Mouse (Mus musculus): Measurements from ENCODE around the gene Zfp809.

Gene Zfp809

GRCm38 (mm10) chr9:22225581-22226388 lies at the start of gene Zfp809:
Gene Zfp809, plus strand, starts transcription at chr9:22225714.
- TF ChIP-seq GATA4 (IDR thresholded peaks at IDR 0.05; ENCODE audit: insufficient replicate concordance, low read length), result peak; percentile 50; the same call in 1 of the 2 replicates

GRCm38 (mm10) chr9:22188025-22188611 lies 37.4 kb upstream of the Zfp809 start, which contains the start of gene Zfp872:
Gene Zfp872, plus strand, starts transcription at chr9:22188090.
- TF ChIP-seq GATA4 (IDR thresholded peaks at IDR 0.05; ENCODE audit: insufficient replicate concordance, low read length), result no peak

GRCm38 (mm10) chr9:22196412-22196811 lies 29.1 kb upstream of the Zfp809 start:
- peak; percentile 98 for TF ChIP-seq GATA4 (IDR thresholded peaks at IDR 0.05; ENCODE audit: insufficient replicate concordance, low read length)

- TF ChIP-seq GATA4 (IDR thresholded peaks at IDR 0.05; ENCODE audit: insufficient replicate concordance, low read length), result peak; percentile 70; the same call in 1 of the 2 replicates
These were observed 11.7 kb upstream of the Zfp809 start for GRCm38 (mm10) chr9:22213785-22214194.

- no peak for TF ChIP-seq GATA4 (IDR thresholded peaks at IDR 0.05; ENCODE audit: insufficient replicate concordance, low read length)
These were observed 11.0 kb upstream of the Zfp809 start for GRCm38 (mm10) chr9:22214549-22214948.

- no peak for TF ChIP-seq GATA4 (IDR thresholded peaks at IDR 0.05; ENCODE audit: insufficient replicate concordance, low read length)
These were observed 8.8 kb upstream of the Zfp809 start for GRCm38 (mm10) chr9:22216705-22217104.

- no peak for TF ChIP-seq GATA4 (IDR thresholded peaks at IDR 0.05; ENCODE audit: insufficient replicate concordance, low read length)
These were observed 7.5 kb upstream of the Zfp809 start for GRCm38 (mm10) chr9:22217858-22218493.

- no peak for TF ChIP-seq GATA4 (IDR thresholded peaks at IDR 0.05; ENCODE audit: insufficient replicate concordance, low read length)
These were observed 1.4 kb upstream of the Zfp809 start for GRCm38 (mm10) chr9:22224066-22224465.

- TF ChIP-seq GATA4 (IDR thresholded peaks at IDR 0.05; ENCODE audit: insufficient replicate concordance, low read length), result peak; percentile 49
These were observed 694 bp upstream of the Zfp809 start for GRCm38 (mm10) chr9:22224536-22225503.

GRCm38 (mm10) chr9:22226846-22227245 lies 1.3 kb downstream of the Zfp809 start:
- no peak for TF ChIP-seq GATA4 (IDR thresholded peaks at IDR 0.05; ENCODE audit: insufficient replicate concordance, low read length)

GRCm38 (mm10) chr9:22229386-22230026 lies 4.0 kb downstream of the Zfp809 start:
- no peak for TF ChIP-seq GATA4 (IDR thresholded peaks at IDR 0.05; ENCODE audit: insufficient replicate concordance, low read length)

- TF ChIP-seq GATA4 (IDR thresholded peaks at IDR 0.05; ENCODE audit: insufficient replicate concordance, low read length), result no peak
These were observed 4.5 kb downstream of the Zfp809 start for GRCm38 (mm10) chr9:22230061-22230460.

GRCm38 (mm10) chr9:22230556-22230955 lies 5.0 kb downstream of the Zfp809 start:
- no peak for TF ChIP-seq GATA4 (IDR thresholded peaks at IDR 0.05; ENCODE audit: insufficient replicate concordance, low read length)

- TF ChIP-seq GATA4 (IDR thresholded peaks at IDR 0.05; ENCODE audit: insufficient replicate concordance, low read length), result no peak
These were observed 14.5 kb downstream of the Zfp809 start for GRCm38 (mm10) chr9:22240001-22240400.

All from liver, adult (tissue).